Mouse (Mus musculus) neural tube, embryonic 12.5 days (tissue): Measurements from ENCODE around the gene Pip4k2a. TPM values are rescaled to one million over a fixed set of nuclear protein-coding genes. Genes with fewer than 3 reads are reported as not detected.
"Not testable (repeated sequence)": the region's sequence is repeated elsewhere in the genome, so short reads cannot be mapped to it uniquely, and the experiment has no call there.

Source experiments
- ATAC-seq: fragments of 200-750 bp; cut with Nextera tagmentation; 2 replicates; pipeline ENCODE4 v1.8.0; 2017; ENCODE audit warnings: low read depth, mild to moderate bottlenecking, moderate TSS enrichment, moderate library complexity; ENCODE audit not compliant: low FRiP score
- H3K27ac ChIP-seq: fragments of 300-500 bp; sonication (generic); 2 replicates; pipeline ENCODE4 v1.5.1; 2016
- H3K27me3 ChIP-seq: fragments of 300-500 bp; sonication (generic); replicated peaks from 2 replicates; pipeline ENCODE4 v1.6.1; 2016; ENCODE audit warnings: mild to moderate bottlenecking
- H3K36me3 ChIP-seq: fragments of 300-500 bp; sonication (generic); 2 replicates; pipeline ENCODE4 v1.6.1; 2016; ENCODE audit warnings: mild to moderate bottlenecking
- H3K4me1 ChIP-seq: fragments of 300-500 bp; sonication (generic); 2 replicates; pipeline ENCODE4 v1.6.1; 2016
- H3K4me2 ChIP-seq: fragments of 300-500 bp; sonication (generic); replicated peaks from 2 replicates; pipeline ENCODE4 v1.6.1; 2016; ENCODE audit warnings: mild to moderate bottlenecking
- H3K4me3 ChIP-seq: fragments of 300-500 bp; sonication (generic); 2 replicates; pipeline ENCODE4 v1.5.1; 2016
- H3K9ac ChIP-seq: fragments of 300-500 bp; sonication (generic); 2 replicates; pipeline ENCODE4 v1.6.1; 2016; ENCODE audit warnings: mild to moderate bottlenecking
- H3K9me3 ChIP-seq: fragments of 300-500 bp; sonication (generic); 2 replicates; pipeline ENCODE4 v1.6.1; 2016; ENCODE audit warnings: mild to moderate bottlenecking
- WGBS: fragments of 180-500 bp; shearing (Covaris S2); methylation state at CpG from one replicate; pipeline ENCODE4 v1.1.7; 2016; 5-methylcytosine and 5-hydroxymethylcytosine counted together
- polyA plus RNA-seq: library from polyadenylated mRNA; unstranded; fragments of >200 nt; fragmentation: Nextera tagmentation; extraction: Ambion mirVana; gene quantifications from 2 replicates; pipeline ENCODE4 v1.2.1, GENCODE M21; 2016

Gene Pip4k2a
- polyA plus RNA-seq, 1 experiment from 2014 or later: 15.1 TPM

GRCm38 (mm10) chr2:18901133-18901532, 96.8 kb downstream of the Pip4k2a start:
- H3K9ac ChIP-seq: no peak overlapping the region
- no peak overlapping the region for H3K4me3 ChIP-seq
- H3K9me3 ChIP-seq: no peaks in the 10 kb centered on the region
- peaks cover 9% of the 10 kb centered on the region; the same call in 1 of the 2 replicates for H3K4me1 ChIP-seq
- H3K27me3 ChIP-seq: no peaks in the 10 kb centered on the region
- ATAC-seq: no peak
- H3K36me3 ChIP-seq: no peaks in the 10 kb centered on the region
- WGBS: 93% methylated on average over 4 of the region's 4 CpGs
- no peak overlapping the region for H3K27ac ChIP-seq
- no peak overlapping the region for H3K4me2 ChIP-seq

GRCm38 (mm10) chr2:18900635-18901034, 97.3 kb downstream of the Pip4k2a start:
- Histone ChIP-seq H3K27ac (no peak overlapping the region), H3K4me2 (no peak overlapping the region), H3K9me3 (no peaks in the 10 kb centered on the region), H3K9ac (no peak overlapping the region), H3K36me3 (no peaks in the 10 kb centered on the region), H3K27me3 (no peaks in the 10 kb centered on the region), H3K4me3 (no peak overlapping the region), H3K4me1 (peaks cover 12% of the 10 kb centered on the region; the same call in 1 of the 2 replicates)
- 99% methylated on average over 2 of the region's 2 CpGs for WGBS
- ATAC-seq: no peak

- ATAC-seq: no peak
- Histone ChIP-seq H3K36me3 (no peaks in the 10 kb centered on the region), H3K4me3 (no peak overlapping the region), H3K4me2 (no peak overlapping the region), H3K27me3 (no peaks in the 10 kb centered on the region), H3K27ac (no peak overlapping the region), H3K9me3 (no peaks in the 10 kb centered on the region), H3K4me1 (peaks cover 12% of the 10 kb centered on the region; the same call in 1 of the 2 replicates), H3K9ac (no peak overlapping the region)
- WGBS: 30% methylated on average over 10 of the region's 10 CpGs
Observed at GRCm38 (mm10) chr2:18897742-18898256, 100.1 kb downstream of the Pip4k2a start.

GRCm38 (mm10) chr2:18896015-18896414, 101.9 kb downstream of the Pip4k2a start:
- no peak for ATAC-seq
- H3K9ac ChIP-seq: no peak overlapping the region
- no peak overlapping the region for H3K27ac ChIP-seq
- peaks cover 12% of the 10 kb centered on the region; the same call in 1 of the 2 replicates for H3K4me1 ChIP-seq
- no peaks in the 10 kb centered on the region for H3K27me3 ChIP-seq
- H3K9me3 ChIP-seq: no peaks in the 10 kb centered on the region
- no peak overlapping the region for H3K4me3 ChIP-seq
- 22% methylated on average over 6 of the region's 6 CpGs for WGBS
- no peaks in the 10 kb centered on the region for H3K36me3 ChIP-seq
- H3K4me2 ChIP-seq: no peak overlapping the region

GRCm38 (mm10) chr2:18893336-18893735, 104.6 kb downstream of the Pip4k2a start:
- 97% methylated on average over 1 of the region's 1 CpGs for WGBS
- not testable (repeated sequence) for H3K36me3 ChIP-seq, H3K27me3 ChIP-seq, H3K27ac ChIP-seq, H3K9me3 ChIP-seq, H3K9ac ChIP-seq, H3K4me3 ChIP-seq, H3K4me2 ChIP-seq, ATAC-seq
- H3K4me1 ChIP-seq: peaks cover 14% of the 10 kb centered on the region; the same call in 1 of the 2 replicates

- Histone ChIP-seq H3K4me2 (no peak overlapping the region), H3K27me3 (no peaks in the 10 kb centered on the region), H3K9ac (no peak overlapping the region), H3K4me3 (no peak overlapping the region), H3K27ac (no peak overlapping the region), H3K9me3 (no peaks in the 10 kb centered on the region), H3K36me3 (no peaks in the 10 kb centered on the region), H3K4me1 (peaks cover 9% of the 10 kb centered on the region; the same call in 1 of the 2 replicates)
- WGBS: 79% methylated on average over 10 of the region's 10 CpGs
- ATAC-seq: no peak
Observed at GRCm38 (mm10) chr2:18891991-18892537, 105.9 kb downstream of the Pip4k2a start.

- Histone ChIP-seq H3K4me2 (no peak overlapping the region), H3K4me3 (no peak overlapping the region), H3K27ac (no peak overlapping the region), H3K4me1 (0 out of 2 replicates have a peak, but pooled peaks cover 3% of the 10 kb centered on the region), H3K27me3 (no peaks in the 10 kb centered on the region), H3K36me3 (no peaks in the 10 kb centered on the region), H3K9ac (no peak overlapping the region), H3K9me3 (no peaks in the 10 kb centered on the region)
- WGBS: 74% methylated on average over 11 of the region's 11 CpGs
- ATAC-seq: no peak
Observed at GRCm38 (mm10) chr2:18890227-18891001, 107.5 kb downstream of the Pip4k2a start.

- Histone ChIP-seq H3K36me3 (no peaks in the 10 kb centered on the region), H3K9ac (no peak overlapping the region), H3K27me3 (no peaks in the 10 kb centered on the region), H3K4me1 (no peaks in the 10 kb centered on the region), H3K4me2 (no peak overlapping the region), H3K9me3 (no peaks in the 10 kb centered on the region), H3K4me3 (no peak overlapping the region), H3K27ac (no peak overlapping the region)
- WGBS: 79% methylated on average over 3 of the region's 3 CpGs
- no peak for ATAC-seq
Observed at GRCm38 (mm10) chr2:18884277-18884676, 113.6 kb downstream of the Pip4k2a start.

- no peaks in the 10 kb centered on the region for H3K27me3 ChIP-seq
- no peaks in the 10 kb centered on the region for H3K9me3 ChIP-seq
- H3K4me3 ChIP-seq: no peak overlapping the region
- H3K4me2 ChIP-seq: no peak overlapping the region
- H3K27ac ChIP-seq: no peak overlapping the region
- H3K36me3 ChIP-seq: no peaks in the 10 kb centered on the region
- no peak overlapping the region for H3K9ac ChIP-seq
- no peak for ATAC-seq
- no peaks in the 10 kb centered on the region for H3K4me1 ChIP-seq
- WGBS: 96% methylated on average over 7 of the region's 7 CpGs
Observed at GRCm38 (mm10) chr2:18874626-18875025, 123.3 kb downstream of the Pip4k2a start.

- no peaks in the 10 kb centered on the region for H3K4me1 ChIP-seq
- no peak overlapping the region for H3K4me3 ChIP-seq
- H3K9me3 ChIP-seq: no peaks in the 10 kb centered on the region
- 94% methylated on average over 8 of the region's 8 CpGs for WGBS
- H3K36me3 ChIP-seq: no peaks in the 10 kb centered on the region
- no peaks in the 10 kb centered on the region for H3K27me3 ChIP-seq
- no peak overlapping the region for H3K27ac ChIP-seq
- no peak overlapping the region for H3K4me2 ChIP-seq
- H3K9ac ChIP-seq: no peak overlapping the region
- ATAC-seq: no peak
Observed at GRCm38 (mm10) chr2:18874063-18874462, 123.9 kb downstream of the Pip4k2a start.

- no peak for ATAC-seq
- no peaks in the 10 kb centered on the region for H3K9me3 ChIP-seq
- no peak overlapping the region for H3K4me3 ChIP-seq
- H3K36me3 ChIP-seq: no peaks in the 10 kb centered on the region
- H3K4me2 ChIP-seq: no peak overlapping the region
- no peaks in the 10 kb centered on the region for H3K27me3 ChIP-seq
- no peaks in the 10 kb centered on the region for H3K4me1 ChIP-seq
- no peak overlapping the region for H3K27ac ChIP-seq
- 85% methylated on average over 3 of the region's 3 CpGs for WGBS
- H3K9ac ChIP-seq: no peak overlapping the region
Observed at GRCm38 (mm10) chr2:18873440-18873839, 124.5 kb downstream of the Pip4k2a start.

GRCm38 (mm10) chr2:18872797-18873196, 125.1 kb downstream of the Pip4k2a start:
- H3K4me3 ChIP-seq: no peak overlapping the region
- WGBS: 23% methylated on average over 2 of the region's 2 CpGs
- no peaks in the 10 kb centered on the region for H3K4me1 ChIP-seq
- no peaks in the 10 kb centered on the region for H3K36me3 ChIP-seq
- no peaks in the 10 kb centered on the region for H3K9me3 ChIP-seq
- H3K9ac ChIP-seq: no peak overlapping the region
- no peak overlapping the region for H3K4me2 ChIP-seq
- no peak for ATAC-seq
- H3K27ac ChIP-seq: no peak overlapping the region
- H3K27me3 ChIP-seq: no peaks in the 10 kb centered on the region
